ENCODE assay signal across 18 mouse cellular contexts in the genomic region with DNA sequence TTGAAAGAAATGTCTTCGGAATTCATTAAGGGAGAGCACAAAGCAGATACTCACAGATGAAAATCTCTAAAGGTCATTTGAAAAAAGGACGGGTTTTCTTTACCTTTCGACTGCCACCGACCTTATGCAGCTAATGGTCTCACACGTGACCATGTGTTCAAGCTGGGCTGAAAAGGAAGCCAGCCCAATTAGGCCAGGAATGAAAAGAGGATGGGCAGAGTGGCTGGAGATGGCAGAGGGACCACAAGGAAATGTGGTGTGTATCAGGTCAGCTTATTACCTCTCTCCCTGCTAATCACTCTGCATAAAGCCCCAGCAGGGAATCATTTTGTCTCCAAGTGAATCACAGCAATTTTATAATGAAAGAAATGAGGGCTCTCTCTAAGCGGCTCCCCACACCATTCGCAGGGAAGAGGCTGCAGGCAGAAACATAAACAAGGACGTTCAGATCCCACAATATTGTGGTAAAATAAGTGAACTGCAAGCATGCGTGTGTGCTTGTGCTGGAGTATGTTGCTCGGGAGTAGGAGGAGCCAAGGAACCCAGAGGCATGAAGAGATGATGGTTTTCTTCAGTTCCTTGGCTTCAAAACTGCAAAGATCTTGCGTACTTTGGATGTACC. TPM values are rescaled to one million over a fixed set of nuclear protein-coding genes. Genes with fewer than 3 reads are reported as not detected.
DNase-seq lines count a peak whose midpoint lies in the region; ATAC-seq lines count a peak whose summit lies in the region.
"Had no signal": no experiment of that assay in that cellular context is flagged by ENCODE, and none has a peak within 500 bp of the region (broad histone marks: within the 10 kb centered on the region; RNA-seq: fewer than 3 reads in every experiment).

No protein-coding gene starts in this region.

- ATAC-seq in forebrain, embryonic 11.5 days (replicated peaks; ENCODE audit: low FRiP score) = 0 out of 2 replicates have a peak, but pooled peaks have one; percentile 12
- no peak for ATAC-seq in forebrain, embryonic 15.5 days (replicated peaks)
- ATAC-seq in neural tube, embryonic 13.5 days (ENCODE audit: low read depth) = no peak
- no peak; the same call in 1 of the 2 replicates for ATAC-seq in midbrain, embryonic 14.5 days (ENCODE audit: low FRiP score, low TSS enrichment)
- ATAC-seq in liver, embryonic 12.5 days = no peak
- ATAC-seq: CD4-positive, CD25-positive, alpha-beta regulatory T cell, adult 4 months; lung, postnatal 0 days had no signal

- H3K9me3 ChIP-seq in forebrain, embryonic 11.5 days (ENCODE audit: control insufficient read depth, low read length) = no peaks in the 10 kb centered on the region
- H3K9me3 ChIP-seq in forebrain, embryonic 15.5 days = no peaks in the 10 kb centered on the region
- no peaks in the 10 kb centered on the region for H3K9me3 ChIP-seq in neural tube, embryonic 13.5 days
- H3K9me3 ChIP-seq in midbrain, embryonic 14.5 days (ENCODE audit: control insufficient read depth, low read length) = no peaks in the 10 kb centered on the region
- H3K9me3 ChIP-seq in liver, embryonic 12.5 days (replicated peaks) = no peaks in the 10 kb centered on the region
- H3K9me3 ChIP-seq: heart, embryonic 10.5 days; hindbrain, embryonic 15.5 days had no signal

- H3K9ac ChIP-seq in forebrain, embryonic 11.5 days (ENCODE audit: low read length) = no peak overlapping the region
- no peak overlapping the region for H3K9ac ChIP-seq in forebrain, embryonic 15.5 days (replicated peaks)
- no peak overlapping the region for H3K9ac ChIP-seq in neural tube, embryonic 13.5 days
- no peak overlapping the region for H3K9ac ChIP-seq in midbrain, embryonic 14.5 days (replicated peaks; ENCODE audit: low read length)
- H3K9ac ChIP-seq in liver, embryonic 12.5 days = no peak overlapping the region
- H3K9ac ChIP-seq: hindbrain, embryonic 15.5 days had no signal

- DNase-seq in forebrain, embryonic 11.5 days (ENCODE audit: low spot score) = no peak
- no peak for DNase-seq in neural tube, embryonic 10.5 days (ENCODE audit: extremely low spot score, low spot score)
- DNase-seq in midbrain, embryonic 14.5 days = peak; percentile 36
- DNase-seq in right cerebral cortex, postnatal 14 days = no peak
- DNase-seq: adrenal gland, postnatal 14 days; cerebellum, adult 11 months; gastrocnemius, postnatal 25 days; kidney, adult 11 months had no signal

- H3K36me3 ChIP-seq in forebrain, embryonic 11.5 days (ENCODE audit: control insufficient read depth, insufficient read depth, low read length) = no peaks in the 10 kb centered on the region
- no peaks in the 10 kb centered on the region for H3K36me3 ChIP-seq in forebrain, embryonic 15.5 days
- no peaks in the 10 kb centered on the region for H3K36me3 ChIP-seq in neural tube, embryonic 13.5 days
- H3K36me3 ChIP-seq in midbrain, embryonic 14.5 days (ENCODE audit: control insufficient read depth, insufficient read depth, low read length) = no peaks in the 10 kb centered on the region
- H3K36me3 ChIP-seq in liver, embryonic 12.5 days = no peaks in the 10 kb centered on the region
- H3K36me3 ChIP-seq: heart, embryonic 10.5 days; hindbrain, embryonic 15.5 days had no signal

- H3K27me3 ChIP-seq in forebrain, embryonic 11.5 days (ENCODE audit: control insufficient read depth, insufficient read depth, low read length) = no peaks in the 10 kb centered on the region
- H3K27me3 ChIP-seq in forebrain, embryonic 15.5 days = no peaks in the 10 kb centered on the region
- no peaks in the 10 kb centered on the region for H3K27me3 ChIP-seq in neural tube, embryonic 13.5 days
- no peaks in the 10 kb centered on the region for H3K27me3 ChIP-seq in midbrain, embryonic 14.5 days (ENCODE audit: control insufficient read depth, insufficient read depth, low read length)
- no peaks in the 10 kb centered on the region for H3K27me3 ChIP-seq in liver, embryonic 12.5 days (replicated peaks)
- H3K27me3 ChIP-seq: hindbrain, embryonic 15.5 days had no signal

- H3K27ac ChIP-seq in forebrain, embryonic 11.5 days (ENCODE audit: low read depth, low read length) = no peak overlapping the region
- H3K27ac ChIP-seq in forebrain, embryonic 15.5 days (replicated peaks) = no peak overlapping the region
- H3K27ac ChIP-seq in neural tube, embryonic 13.5 days (replicated peaks) = peak overlapping the region; percentile 47
- H3K27ac ChIP-seq in midbrain, embryonic 14.5 days (replicated peaks; ENCODE audit: low read depth, low read length) = peak overlapping the region; percentile 38; the same call in 1 of the 2 replicates
- H3K27ac ChIP-seq in liver, embryonic 12.5 days = no peak overlapping the region
- H3K27ac ChIP-seq: heart, embryonic 10.5 days; hindbrain, embryonic 15.5 days; kidney, postnatal 0 days; layer of hippocampus, adult 2 months had no signal

- H3K4me2 ChIP-seq in forebrain, embryonic 11.5 days (ENCODE audit: low read depth, low read length, severe bottlenecking) = no peak overlapping the region
- H3K4me2 ChIP-seq in forebrain, embryonic 15.5 days (replicated peaks) = no peak overlapping the region
- no peak overlapping the region for H3K4me2 ChIP-seq in neural tube, embryonic 13.5 days
- H3K4me2 ChIP-seq in midbrain, embryonic 14.5 days (ENCODE audit: low read length) = no peak overlapping the region
- no peak overlapping the region for H3K4me2 ChIP-seq in liver, embryonic 12.5 days
- H3K4me2 ChIP-seq: hindbrain, embryonic 15.5 days had no signal

- whole genome bisulfite sequencing in forebrain, embryonic 11.5 days = 39% methylated on average over 11 of the region's 11 CpGs
- 19% methylated on average over 11 of the region's 11 CpGs for WGBS in forebrain, embryonic 15.5 days
- 54% methylated on average over 11 of the region's 11 CpGs for WGBS in neural tube, embryonic 13.5 days
- WGBS in midbrain, embryonic 14.5 days = 56% methylated on average over 11 of the region's 11 CpGs
- WGBS in liver, embryonic 12.5 days (ENCODE audit: insufficient replicate concordance) = 53% methylated on average over 11 of the region's 11 CpGs

- no peak overlapping the region for H3K4me3 ChIP-seq in forebrain, embryonic 11.5 days (ENCODE audit: low read depth, low read length)
- no peak overlapping the region for H3K4me3 ChIP-seq in forebrain, embryonic 15.5 days
- H3K4me3 ChIP-seq in neural tube, embryonic 13.5 days = no peak overlapping the region
- H3K4me3 ChIP-seq in midbrain, embryonic 14.5 days (replicated peaks; ENCODE audit: low read depth, low read length) = no peak overlapping the region
- H3K4me3 ChIP-seq in liver, embryonic 12.5 days = no peak overlapping the region
- H3K4me3 ChIP-seq: heart, embryonic 10.5 days; hindbrain, embryonic 15.5 days; layer of hippocampus, adult 2 months had no signal

- no peaks in the 10 kb centered on the region for H3K4me1 ChIP-seq in forebrain, embryonic 11.5 days (replicated peaks; ENCODE audit: control insufficient read depth, insufficient read depth, low read length)
- H3K4me1 ChIP-seq in forebrain, embryonic 15.5 days = no peaks in the 10 kb centered on the region; the same call in 1 of the 2 replicates
- 0 out of 2 replicates have a peak, but pooled peaks cover 7% of the 10 kb centered on the region for H3K4me1 ChIP-seq in neural tube, embryonic 13.5 days (replicated peaks)
- H3K4me1 ChIP-seq in midbrain, embryonic 14.5 days (ENCODE audit: control insufficient read depth, insufficient read depth, low read length) = peaks cover 8% of the 10 kb centered on the region; the same call in 1 of the 2 replicates
- no peaks in the 10 kb centered on the region for H3K4me1 ChIP-seq in liver, embryonic 12.5 days
- H3K4me1 ChIP-seq: heart, embryonic 10.5 days had no signal

RNA-seq across cellular contexts. Expression of a gene that starts 27.6 kb away (rescaled TPM):
- polyA plus RNA-seq in forebrain, embryonic 11.5 days (2014; fragmentation: Nextera tagmentation; extraction: Ambion mirVana) = 0.27 and 0.68 TPM in 2 replicates
- 1.2 and 1.4 TPM in 2 replicates for polyA plus RNA-seq in forebrain, embryonic 15.5 days (2015; fragmentation: Nextera tagmentation; extraction: Ambion mirVana)
- 1.2 and 1.9 TPM in 2 replicates for polyA plus RNA-seq in neural tube, embryonic 13.5 days (2015; fragmentation: Nextera tagmentation; extraction: Ambion mirVana)
- polyA plus RNA-seq in midbrain, embryonic 14.5 days (2014; fragmentation: Nextera tagmentation; extraction: Ambion mirVana) = 1.1 and 2.7 TPM in 2 replicates
- not detected in 2 replicates for polyA plus RNA-seq in liver, embryonic 12.5 days (2016; fragmentation: Nextera tagmentation; extraction: Ambion mirVana)
- polyA plus RNA-seq: heart, embryonic 10.5 days; heart, postnatal 0 days had no signal

Comparison
In these comparisons a context has a peak if more than half of its experiments do, and no peak if none do; other contexts are left out.
1. H3K27ac ChIP-seq: peak in neural tube, embryonic 13.5 days (single experiment) and midbrain, embryonic 14.5 days (single experiment); none in forebrain, embryonic 11.5 days (single experiment), forebrain, embryonic 15.5 days (single experiment) and liver, embryonic 12.5 days (single experiment).